12 mouse cellular contexts compared by ENCODE assay signal in genomic region chr2:178246767-178247166, GRCm38 (mm10).
DNase-seq lines count a peak whose midpoint lies in the region; ATAC-seq lines count a peak whose summit lies in the region.
"Had no signal": no experiment of that assay in that cellular context is flagged by ENCODE, and none has a peak within 500 bp of the region (broad histone marks: within the 10 kb centered on the region; RNA-seq: fewer than 3 reads in every experiment).

No protein-coding gene starts in this region.

- no peak overlapping the region for H3K27ac ChIP-seq in heart, embryonic 12.5 days (ENCODE audit: poor library complexity, severe bottlenecking)
- no peak overlapping the region for H3K27ac ChIP-seq in heart, embryonic 11.5 days (ENCODE audit: low read depth, low read length)
- no peak overlapping the region for H3K27ac ChIP-seq in midbrain, embryonic 11.5 days (ENCODE audit: low read depth, low read length)
- H3K27ac ChIP-seq in midbrain, embryonic 13.5 days, result no peak overlapping the region
- H3K27ac ChIP-seq in stomach, embryonic 14.5 days (ENCODE audit: low read length), result no peak overlapping the region
- H3K27ac ChIP-seq in hindbrain, embryonic 16.5 days (ENCODE audit: low read depth, low read length), result no peak overlapping the region
- H3K27ac ChIP-seq: limb, embryonic 13.5 days had no signal

- 40% methylated on average over 4 of the region's 4 CpGs for WGBS in heart, embryonic 12.5 days
- 56% methylated on average over 4 of the region's 4 CpGs for WGBS in heart, embryonic 11.5 days (ENCODE audit: insufficient replicate concordance)
- WGBS in midbrain, embryonic 11.5 days, result 48% methylated on average over 4 of the region's 4 CpGs
- 58% methylated on average over 4 of the region's 4 CpGs for WGBS in midbrain, embryonic 13.5 days
- 50% methylated on average over 4 of the region's 4 CpGs for WGBS in stomach, embryonic 14.5 days
- WGBS in hindbrain, embryonic 16.5 days, result 61% methylated on average over 4 of the region's 4 CpGs

- H3K9ac ChIP-seq in heart, embryonic 12.5 days, result no peak overlapping the region
- H3K9ac ChIP-seq in heart, embryonic 11.5 days (ENCODE audit: low read depth, low read length), result no peak overlapping the region
- no peak overlapping the region for H3K9ac ChIP-seq in midbrain, embryonic 11.5 days (ENCODE audit: low read length)
- no peak overlapping the region for H3K9ac ChIP-seq in midbrain, embryonic 13.5 days (replicated peaks)
- no peak overlapping the region for H3K9ac ChIP-seq in stomach, embryonic 14.5 days (replicated peaks; ENCODE audit: low read depth, low read length)
- H3K9ac ChIP-seq in hindbrain, embryonic 16.5 days (ENCODE audit: low read depth, low read length), result no peak overlapping the region
- H3K9ac ChIP-seq: limb, embryonic 13.5 days had no signal

- H3K36me3 ChIP-seq in heart, embryonic 12.5 days, result no peaks in the 10 kb centered on the region
- H3K36me3 ChIP-seq in heart, embryonic 11.5 days (ENCODE audit: control insufficient read depth, insufficient read depth, low read length), result no peaks in the 10 kb centered on the region
- H3K36me3 ChIP-seq in midbrain, embryonic 11.5 days (ENCODE audit: control insufficient read depth, insufficient read depth, low read length), result no peaks in the 10 kb centered on the region
- H3K36me3 ChIP-seq in midbrain, embryonic 13.5 days, result no peaks in the 10 kb centered on the region
- H3K36me3 ChIP-seq in stomach, embryonic 14.5 days (ENCODE audit: control insufficient read depth, insufficient read depth, low read length), result no peaks in the 10 kb centered on the region
- H3K36me3 ChIP-seq in hindbrain, embryonic 16.5 days (ENCODE audit: control insufficient read depth, insufficient read depth, low read length), result no peaks in the 10 kb centered on the region
- H3K36me3 ChIP-seq: limb, embryonic 13.5 days had no signal

- 0 out of 2 replicates have a peak, but pooled peaks cover 7% of the 10 kb centered on the region for H3K27me3 ChIP-seq in heart, embryonic 12.5 days (replicated peaks)
- peaks cover 2% of the 10 kb centered on the region; the same call in 1 of the 2 replicates for H3K27me3 ChIP-seq in heart, embryonic 11.5 days (ENCODE audit: control insufficient read depth, insufficient read depth, low read length)
- no peaks in the 10 kb centered on the region for H3K27me3 ChIP-seq in midbrain, embryonic 11.5 days (ENCODE audit: control insufficient read depth, insufficient read depth, low read length)
- no peaks in the 10 kb centered on the region for H3K27me3 ChIP-seq in midbrain, embryonic 13.5 days
- no peaks in the 10 kb centered on the region for H3K27me3 ChIP-seq in stomach, embryonic 14.5 days (ENCODE audit: control insufficient read depth, insufficient read depth, low read length)
- no peaks in the 10 kb centered on the region for H3K27me3 ChIP-seq in hindbrain, embryonic 16.5 days (replicated peaks; ENCODE audit: control insufficient read depth, insufficient read depth, low read length)
- H3K27me3 ChIP-seq: limb, embryonic 13.5 days; Patski had no signal

- DNase-seq in midbrain, embryonic 11.5 days (ENCODE audit: low spot score, missing footprints), result no peak
- peak; percentile 69 for DNase-seq in brain, adult 2 months (ENCODE audit: low read depth, low spot score)
- DNase-seq: kidney, adult 18-20 months; right cerebral cortex, postnatal 25 days; thymus, postnatal 36 days had no signal

- peak; percentile 20; the same call in 1 of the 2 replicates for ATAC-seq in heart, embryonic 12.5 days (ENCODE audit: insufficient number of reproducible peaks, low FRiP score)
- no peak for ATAC-seq in heart, embryonic 11.5 days (replicated peaks; ENCODE audit: insufficient number of reproducible peaks, low FRiP score, low TSS enrichment)
- ATAC-seq in midbrain, embryonic 11.5 days (ENCODE audit: low FRiP score), result 0 out of 2 replicates have a peak, but pooled peaks have one; percentile 29
- ATAC-seq in midbrain, embryonic 13.5 days, result no peak
- ATAC-seq in stomach, embryonic 14.5 days (ENCODE audit: insufficient number of reproducible peaks, insufficient read depth, low FRiP score, low read depth), result peak; percentile 3; the same call in 1 of the 2 replicates
- ATAC-seq in hindbrain, embryonic 16.5 days, result no peak
- ATAC-seq: Patski had no signal

- H3K9me3 ChIP-seq in heart, embryonic 12.5 days (replicated peaks), result no peaks in the 10 kb centered on the region
- H3K9me3 ChIP-seq in heart, embryonic 11.5 days (replicated peaks; ENCODE audit: control insufficient read depth, low read length), result no peaks in the 10 kb centered on the region
- H3K9me3 ChIP-seq in midbrain, embryonic 11.5 days (ENCODE audit: control insufficient read depth, low read length), result no peaks in the 10 kb centered on the region
- H3K9me3 ChIP-seq in midbrain, embryonic 13.5 days, result no peaks in the 10 kb centered on the region
- no peaks in the 10 kb centered on the region for H3K9me3 ChIP-seq in stomach, embryonic 14.5 days (ENCODE audit: control insufficient read depth, low read depth, low read length)
- H3K9me3 ChIP-seq in hindbrain, embryonic 16.5 days (ENCODE audit: control insufficient read depth, low read length), result no peaks in the 10 kb centered on the region
- H3K9me3 ChIP-seq: limb, embryonic 13.5 days had no signal

- peaks cover 13% of the 10 kb centered on the region; the same call in 1 of the 2 replicates for H3K4me1 ChIP-seq in heart, embryonic 12.5 days (replicated peaks)
- H3K4me1 ChIP-seq in heart, embryonic 11.5 days (ENCODE audit: control insufficient read depth, insufficient read depth, low read length), result no peaks in the 10 kb centered on the region; the same call in 1 of the 2 replicates
- no peaks in the 10 kb centered on the region for H3K4me1 ChIP-seq in midbrain, embryonic 11.5 days (ENCODE audit: control insufficient read depth, insufficient read depth, low read length)
- H3K4me1 ChIP-seq in midbrain, embryonic 13.5 days (replicated peaks), result no peaks in the 10 kb centered on the region
- no peaks in the 10 kb centered on the region for H3K4me1 ChIP-seq in stomach, embryonic 14.5 days (ENCODE audit: control insufficient read depth, insufficient read depth, low read length)
- H3K4me1 ChIP-seq in hindbrain, embryonic 16.5 days (ENCODE audit: control insufficient read depth, insufficient read depth, low read depth, low read length), result no peaks in the 10 kb centered on the region
- H3K4me1 ChIP-seq: limb, embryonic 13.5 days had no signal

- H3K4me3 ChIP-seq in heart, embryonic 12.5 days, result no peak overlapping the region
- no peak overlapping the region for H3K4me3 ChIP-seq in heart, embryonic 11.5 days (ENCODE audit: low read depth, low read length)
- no peak overlapping the region for H3K4me3 ChIP-seq in midbrain, embryonic 11.5 days (ENCODE audit: low read depth, low read length)
- H3K4me3 ChIP-seq in midbrain, embryonic 13.5 days (replicated peaks), result no peak overlapping the region
- H3K4me3 ChIP-seq in stomach, embryonic 14.5 days (ENCODE audit: low read depth, low read length), result no peak overlapping the region
- no peak overlapping the region for H3K4me3 ChIP-seq in hindbrain, embryonic 16.5 days (ENCODE audit: low read length)
- H3K4me3 ChIP-seq: limb, embryonic 13.5 days had no signal

- no peak overlapping the region for H3K4me2 ChIP-seq in heart, embryonic 12.5 days
- no peak overlapping the region for H3K4me2 ChIP-seq in heart, embryonic 11.5 days
- H3K4me2 ChIP-seq in midbrain, embryonic 11.5 days, result no peak overlapping the region
- H3K4me2 ChIP-seq in midbrain, embryonic 13.5 days (replicated peaks), result no peak overlapping the region
- no peak overlapping the region for H3K4me2 ChIP-seq in stomach, embryonic 14.5 days (replicated peaks; ENCODE audit: low read depth, low read length)
- H3K4me2 ChIP-seq in hindbrain, embryonic 16.5 days (ENCODE audit: low read length), result no peak overlapping the region
- H3K4me2 ChIP-seq: limb, embryonic 13.5 days had no signal

Comparison
In these comparisons a context has a peak if more than half of its experiments do, and no peak if none do; other contexts are left out.
1. ATAC-seq: peak in heart, embryonic 12.5 days (single experiment), midbrain, embryonic 11.5 days (single experiment) and stomach, embryonic 14.5 days (single experiment); none in heart, embryonic 11.5 days (single experiment), midbrain, embryonic 13.5 days (single experiment) and hindbrain, embryonic 16.5 days (single experiment).